Mouse (Mus musculus) adrenal gland, postnatal 4 days (tissue): ENCODE results near the gene Eps8l3. TPM values are rescaled to one million over a fixed set of nuclear protein-coding genes. Genes with fewer than 3 reads are reported as not detected.

Source experiments
- DNase-seq, 2 experiments: peaks; one replicate each; pipeline ENCODE4 v3.0.0; 2021 to 2022; ENCODE audit warnings: low spot score in 2 of 2, mixed read lengths in 2 of 2
- total RNA-seq, 2 experiments: library from RNA; stranded (reverse); gene quantifications; 2 replicates each; pipeline ENCODE4 v1.2.3; 2021

Gene Eps8l3
- total RNA-seq, 2 experiments from 2014 or later: not detected

GRCm38 (mm10) chr3:107940524-107940923, 63.5 kb downstream of the Eps8l3 start:
- no peak for DNase-seq

DNA sequence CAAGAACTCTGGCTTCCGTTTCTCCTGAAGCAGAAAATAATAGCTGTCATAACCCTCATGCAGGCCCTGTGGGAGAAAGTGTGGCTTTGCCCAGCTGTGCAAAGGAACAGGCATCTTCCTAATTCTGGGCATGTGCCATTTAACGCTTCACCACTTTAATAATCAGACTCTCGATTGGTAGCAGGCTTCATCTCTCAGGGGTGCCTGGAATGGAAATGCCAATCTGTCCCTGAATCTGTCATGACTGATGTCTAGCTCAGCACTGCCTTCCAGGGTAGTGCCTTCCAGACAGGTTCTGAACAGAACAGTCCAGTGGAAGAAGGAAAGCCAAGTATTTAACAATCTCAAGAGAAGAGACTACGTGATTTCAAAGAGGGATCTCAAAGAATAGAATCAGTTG, 64.2 kb downstream of the Eps8l3 start:
- DNase-seq: no peak

Other genes with a start within 250 kb of the Eps8l3 start
- gene Gm10961, start 245.9 kb upstream of the Eps8l3 start, total RNA-seq: not detected
- gene Strip1, start 245.5 kb upstream of the Eps8l3 start, total RNA-seq: 10 to 100 TPM; 35.8 to 40.4 TPM
- 100 to 1,000 TPM; 171 to 173 TPM for gene Ahcyl1, start 180.7 kb upstream of the Eps8l3 start, total RNA-seq
- gene Csf1, start 116.8 kb upstream of the Eps8l3 start, total RNA-seq: 10 to 100 TPM; 18.0 to 19.8 TPM
- 10 to 100 TPM; 39.7 to 41.1 TPM for gene Gstm5, start 18.6 kb downstream of the Eps8l3 start, total RNA-seq
- gene Gstm7, start 54.6 kb downstream of the Eps8l3 start, total RNA-seq: 10 to 100 TPM; 68.4 to 78.5 TPM
- 10 to 100 TPM in 1 of 2 experiments, 1 to 10 TPM in 1; 9.0 to 11.0 TPM for gene Gstm6, start 66.5 kb downstream of the Eps8l3 start, total RNA-seq
- under 1 TPM in 1 of 2 experiments, not detected in 1; 0.31 TPM for gene Gstm3, start 92.1 kb downstream of the Eps8l3 start, total RNA-seq
- gene Gstm2, start 109.2 kb downstream of the Eps8l3 start, total RNA-seq: 100 to 1,000 TPM; 134 to 153 TPM
- gene Gstm1, start 140.7 kb downstream of the Eps8l3 start, total RNA-seq: 100 to 1,000 TPM; 144 to 170 TPM
- gene Gstm4, start 167.7 kb downstream of the Eps8l3 start, total RNA-seq: 10 to 100 TPM; 15.6 to 16.5 TPM
- 100 to 1,000 TPM; 101 to 109 TPM for gene Ampd2, start 209.4 kb downstream of the Eps8l3 start, total RNA-seq
- 1 to 10 TPM; 3.9 to 4.1 TPM for gene Gnat2, start 215.6 kb downstream of the Eps8l3 start, total RNA-seq